Mouse (Mus musculus): ENCODE results near the gene Crip2. TPM values are rescaled to one million over a fixed set of nuclear protein-coding genes. Genes with fewer than 3 reads are reported as not detected.
A peak's percentile ranks its signal among the peaks of the same experiment; 100 is the strongest.

The Crip2 gene
- polyA plus RNA-seq, 1 experiment from 2014 or later = 91.8 TPM

DNA sequence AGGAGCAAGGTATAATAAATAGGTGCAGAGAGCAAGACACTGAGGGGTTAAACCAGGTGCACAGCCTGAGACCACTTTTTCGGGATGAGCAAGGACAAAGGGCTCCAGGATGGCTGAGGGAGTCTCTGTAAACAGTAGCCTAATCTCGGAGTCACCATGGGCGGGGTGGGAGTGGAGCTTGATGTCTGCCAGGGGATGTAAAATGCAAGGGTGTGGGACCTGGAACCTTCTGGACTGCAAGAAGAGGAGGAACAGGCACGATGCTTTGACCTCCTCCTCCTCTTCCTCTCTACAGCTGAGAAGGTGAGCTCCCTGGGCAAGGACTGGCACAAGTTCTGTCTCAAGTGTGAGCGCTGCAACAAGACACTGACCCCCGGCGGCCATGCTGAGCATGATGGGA is 3.1 kb downstream of the Crip2 start:
- Histone ChIP-seq H3K27me3 (replicated peaks; ENCODE audit: low read depth, poor library complexity, severe bottlenecking) (peaks cover 70% of the 10 kb centered on the region), H3K4me1 (peaks cover 75% of the 10 kb centered on the region), H3K4me3 (peak overlapping the region; percentile 60), H3K9me3 (no peaks in the 10 kb centered on the region), H3K27ac (replicated peaks) (0 out of 2 replicates have a peak overlapping the region, but pooled peaks have one; percentile 10), H3K36me3 (replicated peaks) (peaks cover 29% of the 10 kb centered on the region)
- WGBS = 60% methylated on average over 7 of the region's 7 CpGs
- DNase-seq (ENCODE audit: low spot score) = no peak

DNA sequence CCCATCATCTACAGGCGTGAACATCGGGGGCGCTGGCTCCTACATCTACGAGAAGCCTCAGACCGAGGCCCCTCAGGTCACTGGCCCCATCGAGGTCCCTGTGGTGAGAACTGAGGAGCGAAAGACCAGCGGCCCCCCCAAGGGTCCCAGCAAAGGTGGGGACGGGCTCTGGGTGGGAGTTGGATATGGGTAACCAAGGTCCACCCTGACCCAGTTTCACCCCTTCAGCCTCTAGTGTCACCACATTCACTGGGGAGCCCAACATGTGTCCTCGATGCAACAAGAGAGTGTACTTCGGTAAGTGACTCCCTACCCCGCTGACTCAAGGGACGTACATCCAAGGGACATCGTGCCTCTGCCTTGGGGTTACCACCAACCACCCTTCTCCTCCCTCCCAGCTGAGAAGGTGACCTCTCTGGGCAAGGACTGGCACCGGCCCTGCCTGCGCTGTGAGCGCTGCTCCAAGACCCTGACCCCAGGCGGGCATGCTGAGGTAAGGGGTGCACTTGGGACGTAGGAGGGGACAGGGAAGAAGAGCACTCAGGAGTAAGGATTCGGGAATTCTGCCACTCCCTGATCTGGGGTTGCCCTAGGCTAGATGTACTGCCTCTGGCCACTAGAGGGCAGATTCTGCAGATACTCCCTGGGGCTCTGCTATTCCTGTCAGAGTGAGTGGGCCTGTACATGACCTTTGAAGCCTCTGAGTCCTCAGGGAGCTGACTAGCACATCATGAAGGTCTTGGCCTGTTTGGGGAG is 4.1 kb downstream of the Crip2 start:
- peaks cover 73% of the 10 kb centered on the region for H3K4me1 ChIP-seq
- H3K9me3 ChIP-seq = no peaks in the 10 kb centered on the region
- H3K36me3 ChIP-seq (replicated peaks) = peaks cover 19% of the 10 kb centered on the region
- H3K4me3 ChIP-seq = no peak overlapping the region
- 80% methylated on average over 20 of the region's 20 CpGs for WGBS
- peak; percentile 45 for DNase-seq (ENCODE audit: low spot score)
- no peak overlapping the region for H3K27ac ChIP-seq (replicated peaks)
- peaks cover 80% of the 10 kb centered on the region for H3K27me3 ChIP-seq (replicated peaks; ENCODE audit: low read depth, poor library complexity, severe bottlenecking)

DNA sequence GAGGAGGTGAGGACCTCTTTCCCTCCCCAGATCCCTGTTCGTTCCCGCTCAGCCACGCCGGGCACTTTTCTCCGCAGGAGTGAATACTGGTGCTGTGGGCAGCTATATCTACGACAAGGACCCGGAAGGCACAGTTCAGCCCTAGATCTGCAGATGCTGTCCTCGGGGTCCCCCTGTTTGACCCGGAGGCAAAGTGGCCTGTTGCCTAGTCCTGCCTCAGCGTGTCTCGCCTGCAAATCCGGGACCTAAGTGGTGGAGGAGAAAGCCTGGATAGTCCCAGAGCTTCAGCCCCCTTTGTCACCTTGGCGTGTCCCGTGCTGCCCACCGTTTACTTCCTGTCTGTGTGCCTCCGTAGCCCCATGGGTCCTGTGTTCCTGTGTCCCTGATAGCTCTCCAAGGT is 4.8 kb downstream of the Crip2 start:
- Histone ChIP-seq H3K4me3 (no peak overlapping the region), H3K27ac (replicated peaks) (no peak overlapping the region), H3K27me3 (replicated peaks; ENCODE audit: low read depth, poor library complexity, severe bottlenecking) (peaks cover 87% of the 10 kb centered on the region), H3K4me1 (peaks cover 69% of the 10 kb centered on the region), H3K9me3 (no peaks in the 10 kb centered on the region), H3K36me3 (replicated peaks) (peaks cover 19% of the 10 kb centered on the region)
- DNase-seq (ENCODE audit: low spot score) = no peak
- WGBS = 91% methylated on average over 16 of the region's 16 CpGs

DNA sequence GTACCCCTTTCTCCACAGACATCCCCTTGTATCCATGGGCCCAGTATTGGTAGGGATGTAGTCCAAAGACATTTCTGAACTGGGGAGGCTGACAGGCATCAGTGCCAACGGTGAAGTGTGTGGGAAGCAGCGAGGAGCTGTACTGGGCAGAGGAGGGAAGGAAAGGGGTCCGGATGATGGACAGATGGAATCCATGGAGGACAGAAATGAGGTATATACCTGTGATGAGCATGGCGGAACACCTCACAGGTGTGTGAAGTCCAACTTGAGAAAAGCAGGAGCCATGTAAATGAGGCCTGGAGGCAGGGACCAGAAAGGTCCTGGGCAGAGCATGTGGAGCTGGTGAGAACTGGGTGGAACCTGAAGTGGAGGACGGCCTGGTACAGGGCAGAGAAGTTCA is 5.6 kb downstream of the Crip2 start:
- peaks cover 61% of the 10 kb centered on the region for H3K4me1 ChIP-seq
- whole genome bisulfite sequencing = 87% methylated on average over 5 of the region's 5 CpGs
- H3K36me3 ChIP-seq (replicated peaks) = peaks cover 19% of the 10 kb centered on the region
- H3K27me3 ChIP-seq (replicated peaks; ENCODE audit: low read depth, poor library complexity, severe bottlenecking) = peaks cover 90% of the 10 kb centered on the region
- no peaks in the 10 kb centered on the region for H3K9me3 ChIP-seq
- no peak overlapping the region for H3K27ac ChIP-seq (replicated peaks)
- no peak for DNase-seq (ENCODE audit: low spot score)
- no peak overlapping the region for H3K4me3 ChIP-seq

DNA sequence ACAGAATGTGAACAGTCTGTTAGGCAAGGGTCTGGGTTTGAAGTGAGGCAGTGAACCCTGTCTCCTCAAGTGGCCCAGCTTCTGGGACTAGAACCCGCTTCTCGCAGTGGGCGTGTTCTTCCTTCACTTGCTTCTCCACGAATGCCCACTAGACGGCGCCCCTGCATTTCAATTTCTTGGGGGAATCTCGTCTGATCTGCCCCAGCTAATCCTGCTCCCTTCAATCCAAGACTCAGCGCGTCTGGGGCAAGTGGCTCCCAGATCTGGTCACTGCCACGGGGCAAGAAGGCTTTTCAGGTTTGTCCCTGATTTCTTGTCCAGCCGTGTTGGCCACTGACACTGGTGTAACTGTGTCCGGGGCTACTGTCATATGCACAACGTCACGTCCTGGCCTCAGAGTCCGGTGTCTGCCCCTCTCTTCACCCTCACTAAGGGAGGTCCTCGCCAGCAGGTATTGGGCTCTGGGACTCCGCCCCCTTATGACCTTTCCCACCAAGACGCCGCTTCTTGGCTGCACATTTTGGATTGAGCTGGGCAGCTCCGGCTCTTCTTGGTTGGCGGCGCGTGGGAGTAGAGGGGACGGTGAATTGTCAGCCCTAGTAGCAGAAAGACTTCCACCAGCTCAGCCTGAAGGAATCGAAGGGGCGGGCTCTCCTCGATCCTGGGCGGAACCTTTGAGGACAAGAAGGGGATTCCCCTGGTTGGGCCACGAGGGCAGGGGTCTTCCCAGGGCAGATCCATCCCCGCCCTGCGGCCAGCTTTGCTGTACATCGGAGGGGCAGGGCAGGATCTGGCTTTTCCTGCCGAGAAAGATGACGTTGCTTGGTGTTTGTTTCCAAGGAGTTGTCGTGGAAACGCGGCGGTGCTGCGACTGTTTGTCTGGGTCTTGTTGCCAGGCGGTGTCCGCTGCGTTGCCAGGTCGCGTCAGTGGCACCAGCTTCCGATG is 6.3 kb downstream of the Crip2 start, which contains the start of gene Crip1:
TSS of gene Crip1 (plus strand) at position 205 of the 946 bp plus-strand sequence.
- WGBS = 6% methylated on average over 45 of the region's 45 CpGs

DNA sequence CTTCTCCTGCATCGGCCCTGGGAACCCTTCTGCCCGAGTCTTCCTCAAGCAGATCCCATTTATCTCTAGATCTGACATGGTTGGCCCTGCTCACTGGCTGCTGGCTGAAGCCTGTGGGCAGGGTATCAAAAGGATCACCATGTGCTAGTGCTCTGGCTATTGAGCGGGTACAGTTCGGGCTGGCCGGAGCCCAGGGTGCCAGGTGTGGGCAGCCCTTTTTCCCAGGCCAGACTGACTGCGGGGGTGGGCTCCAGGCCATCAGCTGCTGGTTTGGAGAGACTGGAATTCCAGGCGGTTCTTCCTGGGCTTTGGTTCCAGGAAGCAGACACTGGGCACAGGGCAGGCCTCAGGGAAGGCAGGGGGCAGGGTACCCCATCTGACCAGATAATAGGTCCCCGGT is 7.4 kb downstream of the Crip2 start:
- Histone ChIP-seq H3K4me1 (peaks cover 54% of the 10 kb centered on the region), H3K36me3 (replicated peaks) (peaks cover 19% of the 10 kb centered on the region), H3K4me3 (no peak overlapping the region), H3K27me3 (replicated peaks; ENCODE audit: low read depth, poor library complexity, severe bottlenecking) (peaks cover 90% of the 10 kb centered on the region), H3K27ac (replicated peaks) (no peak overlapping the region), H3K9me3 (no peaks in the 10 kb centered on the region)
- 88% methylated on average over 8 of the region's 8 CpGs for WGBS
- DNase-seq (ENCODE audit: low spot score) = no peak

More for the DNA sequence above, 6.3 kb downstream of the Crip2 start, which contains the start of gene Crip1:
- Histone ChIP-seq H3K36me3 (replicated peaks) (peaks cover 19% of the 10 kb centered on the region), H3K27ac (replicated peaks) (no peak within 1 kb of the TSS; the same call in 1 of the 2 replicates), H3K9me3 (no peaks in the 10 kb centered on the region), H3K4me3 (peak within 1 kb of the TSS; percentile 44), H3K4me1 (peaks cover 54% of the 10 kb centered on the region), H3K27me3 (replicated peaks; ENCODE audit: low read depth, poor library complexity, severe bottlenecking) (peaks cover 90% of the 10 kb centered on the region)
- DNase-seq (ENCODE audit: low spot score) = peak; percentile 83

DNA sequence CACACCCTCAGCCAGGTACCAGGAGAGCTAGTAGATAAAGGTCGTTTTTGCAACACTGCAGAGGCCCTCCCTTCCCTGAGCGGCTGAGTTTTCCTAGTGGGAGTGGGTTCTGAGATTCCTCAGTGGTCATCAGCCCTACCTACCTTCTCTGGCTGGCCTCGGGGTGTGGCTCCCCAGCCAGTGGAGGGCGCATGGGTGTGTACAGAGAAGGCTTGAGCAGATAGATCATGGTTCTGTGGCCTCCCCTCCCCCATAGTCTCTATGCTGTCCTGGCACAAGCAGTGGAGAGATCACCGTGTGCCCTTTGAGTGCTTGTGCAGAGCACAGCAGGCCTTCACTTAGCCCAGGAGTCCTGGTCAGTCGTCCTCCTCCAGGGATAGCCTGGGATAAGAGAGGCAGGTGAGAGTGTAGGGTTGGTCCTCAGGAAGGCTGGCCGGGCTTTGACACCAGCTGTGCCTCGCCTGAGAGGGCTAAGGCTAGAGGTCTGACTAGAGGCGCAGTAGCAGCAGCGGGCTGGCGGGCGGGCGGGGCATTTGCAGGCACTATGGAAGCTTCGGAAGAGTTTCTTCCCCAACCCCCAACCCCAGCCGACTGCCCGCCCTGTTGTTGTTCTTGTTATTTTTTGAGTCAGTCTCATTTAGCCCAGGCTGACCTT is 8.5 kb downstream of the Crip2 start:
- Histone ChIP-seq H3K27me3 (replicated peaks; ENCODE audit: low read depth, poor library complexity, severe bottlenecking) (peaks cover 90% of the 10 kb centered on the region), H3K4me1 (peaks cover 46% of the 10 kb centered on the region), H3K9me3 (no peaks in the 10 kb centered on the region), H3K4me3 (no peak overlapping the region), H3K27ac (replicated peaks) (no peak overlapping the region), H3K36me3 (replicated peaks) (peaks cover 18% of the 10 kb centered on the region)
- DNase-seq (ENCODE audit: low spot score) = no peak
- WGBS = 39% methylated on average over 16 of the region's 16 CpGs

DNA sequence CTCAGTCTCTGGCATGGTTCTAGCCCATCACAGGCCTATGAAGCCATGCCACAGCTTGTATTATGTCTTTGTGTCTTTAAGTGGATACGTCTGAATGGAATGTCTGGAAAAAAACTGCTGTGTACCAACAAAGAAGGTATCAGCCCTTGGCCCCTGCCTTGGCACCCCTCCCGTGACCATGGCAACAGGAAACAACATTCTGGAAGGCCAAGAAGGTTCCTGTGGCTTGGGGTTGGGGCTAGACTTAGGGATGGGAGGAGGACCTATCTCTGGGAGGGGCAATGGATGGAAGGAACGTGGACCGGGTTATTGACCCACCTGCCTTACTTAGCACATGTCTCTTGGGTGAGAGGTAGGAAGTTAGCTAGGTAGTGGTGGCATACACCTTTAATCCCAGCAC is 9.3 kb downstream of the Crip2 start:
- Histone ChIP-seq H3K36me3 (replicated peaks) (peaks cover 10% of the 10 kb centered on the region), H3K27me3 (replicated peaks; ENCODE audit: low read depth, poor library complexity, severe bottlenecking) (peaks cover 93% of the 10 kb centered on the region), H3K4me1 (peaks cover 44% of the 10 kb centered on the region), H3K4me3 (no peak overlapping the region), H3K27ac (replicated peaks) (no peak overlapping the region), H3K9me3 (no peaks in the 10 kb centered on the region)
- 72% methylated on average over 4 of the region's 4 CpGs for WGBS
- DNase-seq (ENCODE audit: low spot score) = no peak

DNA sequence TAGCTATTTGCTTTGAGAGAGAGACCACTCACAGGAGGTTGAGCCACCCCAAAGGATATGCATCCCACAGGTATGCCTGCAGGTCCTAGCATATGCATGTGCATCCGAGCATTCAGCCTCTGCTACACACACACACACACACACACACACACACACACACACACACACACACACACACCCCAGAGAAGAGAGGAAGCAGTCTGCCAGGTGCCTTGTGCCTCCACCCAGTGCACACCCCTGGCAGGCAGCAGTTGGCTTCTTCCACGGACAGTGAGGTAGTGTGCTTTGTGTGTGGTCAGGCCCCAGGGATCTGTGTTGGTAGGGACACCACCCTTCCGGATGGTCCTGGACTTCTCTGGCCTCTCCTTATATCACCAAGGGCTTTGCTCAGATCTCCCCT is 9.9 kb downstream of the Crip2 start:
- Histone ChIP-seq H3K9me3 (no peaks in the 10 kb centered on the region), H3K4me1 (peaks cover 48% of the 10 kb centered on the region), H3K27ac (replicated peaks) (no peak overlapping the region), H3K27me3 (replicated peaks; ENCODE audit: low read depth, poor library complexity, severe bottlenecking) (peaks cover 99% of the 10 kb centered on the region), H3K36me3 (replicated peaks) (peaks cover 4% of the 10 kb centered on the region), H3K4me3 (no peak overlapping the region)
- 66% methylated on average over 3 of the region's 3 CpGs for WGBS
- DNase-seq (ENCODE audit: low spot score) = no peak

DNA sequence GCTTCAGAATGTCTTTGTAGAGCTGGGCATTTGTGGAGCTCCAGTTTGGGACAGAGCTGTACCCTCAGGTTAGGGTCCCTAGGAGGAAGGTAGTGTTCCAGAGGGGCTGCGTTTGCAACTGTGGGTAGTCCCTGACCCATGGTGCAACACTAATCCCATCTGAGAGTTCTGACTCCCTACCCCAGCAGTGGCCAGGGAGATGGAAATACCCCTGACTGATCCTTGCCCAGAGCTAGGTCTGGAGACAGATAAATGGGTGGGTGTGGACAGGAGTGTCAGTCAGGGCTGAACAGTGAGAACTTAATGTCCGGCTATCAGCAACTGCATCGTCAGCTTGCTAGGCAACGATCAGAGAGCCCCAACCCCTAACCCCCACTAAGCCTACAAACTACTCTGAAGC is 10.6 kb downstream of the Crip2 start:
- H3K36me3 ChIP-seq (replicated peaks) = no peaks in the 10 kb centered on the region; the same call in 1 of the 2 replicates
- WGBS = 81% methylated on average over 4 of the region's 4 CpGs
- peaks cover 55% of the 10 kb centered on the region for H3K4me1 ChIP-seq
- DNase-seq (ENCODE audit: low spot score) = no peak
- no peak overlapping the region for H3K27ac ChIP-seq (replicated peaks)
- H3K4me3 ChIP-seq = no peak overlapping the region
- no peaks in the 10 kb centered on the region for H3K9me3 ChIP-seq
- peaks cover 96% of the 10 kb centered on the region for H3K27me3 ChIP-seq (replicated peaks; ENCODE audit: low read depth, poor library complexity, severe bottlenecking)

DNA sequence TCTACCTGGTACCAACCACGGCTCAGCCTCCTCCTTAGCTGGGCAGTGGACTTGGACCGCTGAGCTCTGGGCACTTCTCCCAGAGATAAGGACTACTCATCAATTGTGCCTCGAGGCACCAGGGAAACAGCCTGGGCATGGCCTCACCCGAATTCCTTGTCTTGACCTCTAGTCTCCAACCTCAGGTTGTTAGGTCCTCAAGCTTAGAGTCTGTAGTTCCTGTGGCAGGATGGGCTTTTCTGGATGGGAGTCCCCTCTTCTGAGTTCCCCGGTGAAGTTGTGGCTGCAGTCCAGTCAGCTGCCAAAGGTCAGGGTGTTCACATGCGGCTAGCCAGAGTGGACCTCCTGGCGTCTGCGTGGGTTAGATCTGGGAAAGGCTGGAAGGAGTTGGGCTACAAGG is 11.0 kb downstream of the Crip2 start:
- WGBS = 75% methylated on average over 8 of the region's 8 CpGs
- H3K9me3 ChIP-seq = no peaks in the 10 kb centered on the region
- peak overlapping the region; percentile 65; the same call in 1 of the 2 replicates for H3K4me3 ChIP-seq
- H3K4me1 ChIP-seq = peaks cover 53% of the 10 kb centered on the region
- H3K27ac ChIP-seq (replicated peaks) = no peak overlapping the region
- H3K27me3 ChIP-seq (replicated peaks; ENCODE audit: low read depth, poor library complexity, severe bottlenecking) = peaks cover 91% of the 10 kb centered on the region
- no peak for DNase-seq (ENCODE audit: low spot score)
- no peaks in the 10 kb centered on the region for H3K36me3 ChIP-seq (replicated peaks)

DNA sequence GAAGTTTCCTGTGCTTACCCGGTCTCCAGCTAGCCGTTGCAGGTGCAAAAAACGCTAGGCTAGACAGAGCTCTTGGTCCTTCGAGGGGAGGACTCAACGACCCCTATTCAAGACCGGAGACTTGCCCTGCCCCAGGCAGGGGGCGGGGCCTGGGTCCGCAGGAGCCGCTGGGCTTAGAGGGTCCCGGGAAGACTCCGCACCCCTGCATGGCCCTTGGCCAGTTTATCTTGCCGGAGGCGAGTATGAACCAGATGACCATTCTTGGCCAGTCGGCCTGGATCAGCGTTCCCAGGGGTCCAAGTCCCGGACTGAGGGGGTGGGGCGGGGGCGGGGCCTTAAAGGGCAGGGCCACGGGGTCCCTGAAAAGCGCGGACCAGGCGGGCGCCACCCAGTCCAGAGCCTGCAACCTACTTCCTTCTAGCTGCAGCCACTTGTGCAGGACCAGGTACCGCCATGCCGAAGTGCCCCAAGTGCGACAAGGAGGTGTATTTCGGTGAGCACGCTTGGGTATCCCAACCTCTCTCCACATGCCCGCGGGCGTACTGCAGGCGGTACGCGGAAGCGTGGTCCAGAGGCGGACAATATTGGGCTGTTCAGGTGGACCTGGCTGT is 11.7 kb downstream of the Crip2 start:
- Histone ChIP-seq H3K9me3 (no peaks in the 10 kb centered on the region), H3K4me3 (peak overlapping the region; percentile 65), H3K36me3 (replicated peaks) (no peaks in the 10 kb centered on the region), H3K4me1 (peaks cover 49% of the 10 kb centered on the region), H3K27ac (replicated peaks) (peak overlapping the region; percentile 63), H3K27me3 (replicated peaks; ENCODE audit: low read depth, poor library complexity, severe bottlenecking) (peaks cover 84% of the 10 kb centered on the region)
- 1% methylated on average over 36 of the region's 36 CpGs for WGBS
- peak; percentile 65 for DNase-seq (ENCODE audit: low spot score)

Measured in embryonic facial prominence, embryonic 10.5 days (tissue).